Mouse (Mus musculus): ENCODE data around the gene Zfp263. TPM values are rescaled to one million over a fixed set of nuclear protein-coding genes. Genes with fewer than 3 reads are reported as not detected.

Gene Zfp263
- polyA plus RNA-seq (2012; rRNA removed): 4.7 and 5.2 TPM in 2 replicates

- Histone ChIP-seq H3K36me3 (ENCODE audit: control insufficient read depth, insufficient read depth, low read length) (peaks cover 10% of the 10 kb centered on the region; the same call in 1 of the 2 replicates), H3K27ac (ENCODE audit: insufficient read depth, low read depth, low read length) (peak within 1 kb of the TSS; percentile 84), H3K4me3 (ENCODE audit: insufficient read depth, low read depth, low read length) (peak within 1 kb of the TSS; percentile 86), H3K27me3 (replicated peaks; ENCODE audit: control insufficient read depth, insufficient read depth, low read length) (no peaks in the 10 kb centered on the region), H3K4me1 (ENCODE audit: control insufficient read depth, insufficient read depth, low read length) (peaks cover 7% of the 10 kb centered on the region; the same call in 1 of the 2 replicates)
- TF ChIP-seq POLR2A (IDR thresholded peaks at IDR 0.05; ENCODE audit: low read depth, low read length) (peak; percentile 55), CTCF (conservative IDR thresholded peaks at IDR 0.05; ENCODE audit: insufficient read depth, insufficient read length, low read depth, low read length) (no peak)
- WGBS: under 1% methylated on average over 42 of the region's 42 CpGs
- DNase-seq: peak; percentile 98
Measured at GRCm38 (mm10) chr16:3743503-3744185, at the start of gene Zfp263. Gene Zfp263, plus strand, starts transcription at chr16:3744093.

GRCm38 (mm10) chr16:3699281-3699680 is 44.6 kb upstream of the Zfp263 start:
- no peak for TF ChIP-seq POLR2A (IDR thresholded peaks at IDR 0.05; ENCODE audit: low read depth, low read length)
- 80% methylated on average over 8 of the region's 8 CpGs for WGBS
- H3K27ac ChIP-seq (ENCODE audit: insufficient read depth, low read depth, low read length): no peak overlapping the region

GRCm38 (mm10) chr16:3700893-3701292 is 43.0 kb upstream of the Zfp263 start:
- Histone ChIP-seq H3K4me1 (ENCODE audit: control insufficient read depth, insufficient read depth, low read length) (no peaks in the 10 kb centered on the region), H3K36me3 (ENCODE audit: control insufficient read depth, insufficient read depth, low read length) (no peaks in the 10 kb centered on the region), H3K27me3 (replicated peaks; ENCODE audit: control insufficient read depth, insufficient read depth, low read length) (no peaks in the 10 kb centered on the region), H3K4me3 (ENCODE audit: insufficient read depth, low read depth, low read length) (no peak overlapping the region), H3K27ac (ENCODE audit: insufficient read depth, low read depth, low read length) (no peak overlapping the region)
- WGBS: 77% methylated on average over 1 of the region's 1 CpGs
- TF ChIP-seq POLR2A (IDR thresholded peaks at IDR 0.05; ENCODE audit: low read depth, low read length) (no peak), CTCF (conservative IDR thresholded peaks at IDR 0.05; ENCODE audit: insufficient read depth, insufficient read length, low read depth, low read length) (no peak)
- DNase-seq: no peak

More at GRCm38 (mm10) chr16:3699281-3699680, 44.6 kb upstream of the Zfp263 start:
- Histone ChIP-seq H3K4me3 (ENCODE audit: insufficient read depth, low read depth, low read length) (no peak overlapping the region), H3K4me1 (ENCODE audit: control insufficient read depth, insufficient read depth, low read length) (no peaks in the 10 kb centered on the region), H3K36me3 (ENCODE audit: control insufficient read depth, insufficient read depth, low read length) (no peaks in the 10 kb centered on the region), H3K27me3 (replicated peaks; ENCODE audit: control insufficient read depth, insufficient read depth, low read length) (no peaks in the 10 kb centered on the region)
- peak; percentile 6 for DNase-seq

GRCm38 (mm10) chr16:3706680-3707079 is 37.2 kb upstream of the Zfp263 start:
- no peak for TF ChIP-seq POLR2A (IDR thresholded peaks at IDR 0.05; ENCODE audit: low read depth, low read length)
- TF ChIP-seq CTCF (conservative IDR thresholded peaks at IDR 0.05; ENCODE audit: insufficient read depth, insufficient read length, low read depth, low read length): no peak
- no peaks in the 10 kb centered on the region for H3K36me3 ChIP-seq (ENCODE audit: control insufficient read depth, insufficient read depth, low read length)
- no peaks in the 10 kb centered on the region for H3K27me3 ChIP-seq (replicated peaks; ENCODE audit: control insufficient read depth, insufficient read depth, low read length)
- DNase-seq: no peak
- H3K4me3 ChIP-seq (ENCODE audit: insufficient read depth, low read depth, low read length): no peak overlapping the region
- WGBS: 51% methylated on average over 6 of the region's 6 CpGs
- no peaks in the 10 kb centered on the region for H3K4me1 ChIP-seq (ENCODE audit: control insufficient read depth, insufficient read depth, low read length)
- H3K27ac ChIP-seq (ENCODE audit: insufficient read depth, low read depth, low read length): no peak overlapping the region

GRCm38 (mm10) chr16:3714731-3715130 is 29.2 kb upstream of the Zfp263 start:
- H3K4me3 ChIP-seq (ENCODE audit: insufficient read depth, low read depth, low read length): no peak overlapping the region
- H3K4me1 ChIP-seq (ENCODE audit: control insufficient read depth, insufficient read depth, low read length): no peaks in the 10 kb centered on the region
- peak; percentile 3 for DNase-seq
- WGBS: 90% methylated on average over 2 of the region's 2 CpGs
- no peak overlapping the region for H3K27ac ChIP-seq (ENCODE audit: insufficient read depth, low read depth, low read length)
- TF ChIP-seq CTCF (conservative IDR thresholded peaks at IDR 0.05; ENCODE audit: insufficient read depth, insufficient read length, low read depth, low read length) (no peak), POLR2A (IDR thresholded peaks at IDR 0.05; ENCODE audit: low read depth, low read length) (no peak)
- no peaks in the 10 kb centered on the region; the same call in 1 of the 2 replicates for H3K27me3 ChIP-seq (replicated peaks; ENCODE audit: control insufficient read depth, insufficient read depth, low read length)
- no peaks in the 10 kb centered on the region for H3K36me3 ChIP-seq (ENCODE audit: control insufficient read depth, insufficient read depth, low read length)

- TF ChIP-seq POLR2A (IDR thresholded peaks at IDR 0.05; ENCODE audit: low read depth, low read length) (no peak), CTCF (conservative IDR thresholded peaks at IDR 0.05; ENCODE audit: insufficient read depth, insufficient read length, low read depth, low read length) (no peak)
- no peak for DNase-seq
- Histone ChIP-seq H3K36me3 (ENCODE audit: control insufficient read depth, insufficient read depth, low read length) (no peaks in the 10 kb centered on the region), H3K27ac (ENCODE audit: insufficient read depth, low read depth, low read length) (no peak within 1 kb of the TSS), H3K4me3 (ENCODE audit: insufficient read depth, low read depth, low read length) (no peak within 1 kb of the TSS), H3K27me3 (replicated peaks; ENCODE audit: control insufficient read depth, insufficient read depth, low read length) (no peaks in the 10 kb centered on the region; the same call in 1 of the 2 replicates), H3K4me1 (ENCODE audit: control insufficient read depth, insufficient read depth, low read length) (no peaks in the 10 kb centered on the region)
- WGBS: 84% methylated on average over 6 of the region's 6 CpGs
Measured at GRCm38 (mm10) chr16:3717980-3718379, 25.9 kb upstream of the Zfp263 start, which contains the start of gene Mefv. Gene Mefv, minus strand, starts transcription at chr16:3718097.

- H3K27ac ChIP-seq (ENCODE audit: insufficient read depth, low read depth, low read length): no peak overlapping the region
- WGBS: 68% methylated on average over 3 of the region's 3 CpGs
- no peaks in the 10 kb centered on the region for H3K36me3 ChIP-seq (ENCODE audit: control insufficient read depth, insufficient read depth, low read length)
- no peaks in the 10 kb centered on the region for H3K27me3 ChIP-seq (replicated peaks; ENCODE audit: control insufficient read depth, insufficient read depth, low read length)
- H3K4me1 ChIP-seq (ENCODE audit: control insufficient read depth, insufficient read depth, low read length): no peaks in the 10 kb centered on the region
- no peak for TF ChIP-seq POLR2A (IDR thresholded peaks at IDR 0.05; ENCODE audit: low read depth, low read length)
- no peak for TF ChIP-seq CTCF (conservative IDR thresholded peaks at IDR 0.05; ENCODE audit: insufficient read depth, insufficient read length, low read depth, low read length)
- no peak for DNase-seq
- H3K4me3 ChIP-seq (ENCODE audit: insufficient read depth, low read depth, low read length): no peak overlapping the region
Measured at GRCm38 (mm10) chr16:3723231-3723630, 20.7 kb upstream of the Zfp263 start.
